ENCODE assay signal across 9 mouse cellular contexts in genomic region chr4:118216726-118217595, GRCm38 (mm10). TPM values are rescaled to one million over a fixed set of nuclear protein-coding genes. Genes with fewer than 3 reads are reported as not detected.
DNase-seq lines count a peak whose midpoint lies in the region; ATAC-seq lines count a peak whose summit lies in the region.
"Had no signal": no experiment of that assay in that cellular context is flagged by ENCODE, and none has a peak within 500 bp of the region (broad histone marks: within the 10 kb centered on the region; RNA-seq: fewer than 3 reads in every experiment).

No protein-coding gene starts in this region.

- H3K27ac ChIP-seq in intestine, embryonic 15.5 days, result no peak overlapping the region

- no peaks in the 10 kb centered on the region for H3K9me3 ChIP-seq in intestine, embryonic 15.5 days

- ATAC-seq in common myeloid progenitor, adult 5-6 weeks (replicated peaks; ENCODE audit: low read depth, poor library complexity, severe bottlenecking), result peak; percentile 73
- ATAC-seq in intestine, embryonic 15.5 days, result peak; percentile 27; the same call in 1 of the 2 replicates

- H3K4me3 ChIP-seq in intestine, embryonic 15.5 days (replicated peaks), result no peak overlapping the region
- H3K4me3 ChIP-seq: myocyte had no signal

- no peaks in the 10 kb centered on the region for H3K4me1 ChIP-seq in intestine, embryonic 15.5 days (replicated peaks)

- H3K4me2 ChIP-seq in intestine, embryonic 15.5 days (replicated peaks), result no peak overlapping the region

- 79% methylated on average over 17 of the region's 17 CpGs for WGBS in intestine, embryonic 15.5 days

- no peaks in the 10 kb centered on the region for H3K27me3 ChIP-seq in intestine, embryonic 15.5 days (replicated peaks)

- DNase-seq in urinary bladder, postnatal 14 days (ENCODE audit: low spot score), result peak; percentile 76
- DNase-seq in urinary bladder, adult 2 months (ENCODE audit: low spot score), result no peak
- DNase-seq in gastrocnemius, adult 8-10 months (ENCODE audit: low spot score in 2 of 2), result peak; percentile 22 to 37
- DNase-seq in left cerebral cortex, postnatal 14 days (ENCODE audit: low spot score in 2 of 2), result peak; percentile 49 to 72
- peak; percentile 62 for DNase-seq in mesoderm, embryonic 11.5 days (ENCODE audit: low read depth, low spot score)
- peak; percentile 24 for DNase-seq in spleen, postnatal 36 days (ENCODE audit: low spot score in 2 of 2)

- no peak overlapping the region for H3K9ac ChIP-seq in intestine, embryonic 15.5 days

- H3K36me3 ChIP-seq in intestine, embryonic 15.5 days, result peaks cover 54% of the 10 kb centered on the region

- intact Hi-C loops in left cerebral cortex, postnatal 14 days (cut with DNase I), result loop anchor here (1.0 to 10.0 kb wide), 2 partner anchors 76 to 358 kb away; no protein-coding TSS in a partner anchor

RNA-seq across cellular contexts. Expression of gene Kdm4a, which starts 37.1 kb away (rescaled TPM):
- polyA plus RNA-seq in urinary bladder, adult 2 months (2012; rRNA removed), result 38.2 and 38.6 TPM in 2 replicates
- 32.6 and 34.3 TPM in 2 replicates for total RNA-seq in common myeloid progenitor, adult 5-6 weeks (2017)
- 10 to 100 TPM; 15.2 to 18.1 (median 16.4) TPM for total RNA-seq in gastrocnemius, adult 8-10 months (2022)
- polyA plus RNA-seq in intestine, embryonic 15.5 days (2015; fragmentation: Nextera tagmentation; extraction: Ambion mirVana), result 24.7 and 25.2 TPM in 2 replicates
- total RNA-seq in left cerebral cortex, postnatal 14 days (2021), result 10 to 100 TPM; 46.2 to 49.5 TPM
